Mouse (Mus musculus) right cerebral cortex, adult 18-20 months (tissue): ENCODE measurements at regions not wholly inside any gene's neighbourhood (a gene's known extent, or its start where the extent isn't known, plus 50 kb on each side); places are given as distances from the start of the nearest gene placed in this dataset.
A peak's percentile ranks its signal among the peaks of the same experiment; 100 is the strongest.

Source experiments
- DNase-seq: peaks from one replicate; pipeline ENCODE4 v3.0.0; 2022; ENCODE audit warnings: mixed read lengths

GRCm38 (mm10) chr4:125890510-125890909 is 133.8 kb upstream of the Csf3r start:
- DNase-seq = no peak

GRCm38 (mm10) chr4:125893139-125893538 is 131.2 kb upstream of the Csf3r start:
- no peak for DNase-seq

- no peak for DNase-seq
Measured at GRCm38 (mm10) chr4:125897707-125898106, 126.6 kb upstream of the Csf3r start.

GRCm38 (mm10) chr4:125898631-125899348 is 125.6 kb upstream of the Csf3r start:
- no peak for DNase-seq

- no peak for DNase-seq
Measured at GRCm38 (mm10) chr4:125901546-125902276, 122.6 kb upstream of the Csf3r start.

- no peak for DNase-seq
Measured at GRCm38 (mm10) chr4:125906296-125906695, 118.1 kb upstream of the Csf3r start.

GRCm38 (mm10) chr4:125908901-125909300 is 115.4 kb upstream of the Csf3r start:
- no peak for DNase-seq

GRCm38 (mm10) chr4:125911541-125912270 is 112.6 kb upstream of the Csf3r start:
- no peak for DNase-seq

- peak; percentile 44 for DNase-seq
Measured at GRCm38 (mm10) chr4:125912444-125913049, 111.8 kb upstream of the Csf3r start.

- no peak for DNase-seq
Measured at GRCm38 (mm10) chr4:125915166-125915565, 109.2 kb upstream of the Csf3r start.

GRCm38 (mm10) chr4:125917210-125917609 is 107.1 kb upstream of the Csf3r start:
- DNase-seq = no peak

- no peak for DNase-seq
Measured at GRCm38 (mm10) chr4:125921550-125922316, 102.6 kb upstream of the Csf3r start.

GRCm38 (mm10) chr4:125922317-125922878 is 102.0 kb upstream of the Csf3r start:
- DNase-seq = no peak

- DNase-seq = no peak
Measured at GRCm38 (mm10) chr4:125923225-125923624, 101.1 kb upstream of the Csf3r start.

GRCm38 (mm10) chr4:125928196-125928595 is 96.2 kb upstream of the Csf3r start:
- no peak for DNase-seq

GRCm38 (mm10) chr4:125929122-125929772 is 95.1 kb upstream of the Csf3r start:
- DNase-seq = no peak

GRCm38 (mm10) chr4:125930764-125931163 is 93.6 kb upstream of the Csf3r start:
- DNase-seq = no peak

- DNase-seq = no peak
Measured at GRCm38 (mm10) chr4:125931321-125931720, 93.0 kb upstream of the Csf3r start.

- no peak for DNase-seq
Measured at GRCm38 (mm10) chr4:125932036-125932756, 92.2 kb upstream of the Csf3r start.

- peak; percentile 26 for DNase-seq
Measured at GRCm38 (mm10) chr4:125936357-125936756, 88.0 kb upstream of the Csf3r start.

GRCm38 (mm10) chr4:125938186-125938585 is 86.2 kb upstream of the Csf3r start:
- no peak for DNase-seq
